ENCODE assay signal across 8 mouse cellular contexts in genomic region chr8:45763690-45764342, GRCm38 (mm10).
DNase-seq lines count a peak whose midpoint lies in the region; ATAC-seq lines count a peak whose summit lies in the region.

No protein-coding gene starts in this region.

- WGBS in embryonic facial prominence, embryonic 14.5 days: 47% methylated on average over 11 of the region's 11 CpGs
- WGBS in embryonic facial prominence, embryonic 10.5 days: 66% methylated on average over 11 of the region's 11 CpGs
- WGBS in heart, embryonic 15.5 days: 30% methylated on average over 11 of the region's 11 CpGs
- WGBS in midbrain, embryonic 15.5 days: 59% methylated on average over 11 of the region's 11 CpGs

- no peak overlapping the region; the same call in 1 of the 2 replicates for H3K27ac ChIP-seq in embryonic facial prominence, embryonic 14.5 days (replicated peaks; ENCODE audit: low read depth, low read length)
- no peak overlapping the region for H3K27ac ChIP-seq in embryonic facial prominence, embryonic 10.5 days (replicated peaks)
- H3K27ac ChIP-seq in heart, embryonic 15.5 days: peak overlapping the region; percentile 56
- peak overlapping the region; percentile 57; the same call in 1 of the 2 replicates for H3K27ac ChIP-seq in midbrain, embryonic 15.5 days

- no peak for ATAC-seq in embryonic facial prominence, embryonic 14.5 days (ENCODE audit: low read depth)
- ATAC-seq in heart, embryonic 15.5 days (replicated peaks; ENCODE audit: insufficient number of reproducible peaks, insufficient read depth, low FRiP score, low read depth): peak; percentile 49; the same call in 1 of the 2 replicates
- peak; percentile 66; the same call in 1 of the 2 replicates for ATAC-seq in midbrain, embryonic 15.5 days (replicated peaks)

- DNase-seq in embryonic facial prominence, embryonic 14.5 days (ENCODE audit: low spot score): peak; percentile 32
- DNase-seq in embryonic facial prominence, embryonic 10.5 days (ENCODE audit: low spot score): no peak
- DNase-seq in right cerebral cortex, postnatal 10 days (ENCODE audit: low spot score in 2 of 2): peak; percentile 49 to 54
- no peak for DNase-seq in right cerebral cortex, postnatal 25 days
- no peak for DNase-seq in testis, postnatal 14 days (ENCODE audit: low spot score)
- DNase-seq in cerebellum, adult 11-12 months: no peak

- no peak overlapping the region for H3K4me3 ChIP-seq in embryonic facial prominence, embryonic 14.5 days (ENCODE audit: low read depth, low read length)
- no peak overlapping the region for H3K4me3 ChIP-seq in embryonic facial prominence, embryonic 10.5 days
- no peak overlapping the region for H3K4me3 ChIP-seq in heart, embryonic 15.5 days
- no peak overlapping the region for H3K4me3 ChIP-seq in midbrain, embryonic 15.5 days

- 0 out of 2 replicates have a peak, but pooled peaks cover 3% of the 10 kb centered on the region for H3K4me1 ChIP-seq in embryonic facial prominence, embryonic 14.5 days (ENCODE audit: control insufficient read depth, insufficient read depth, low read length)
- 0 out of 2 replicates have a peak, but pooled peaks cover 4% of the 10 kb centered on the region for H3K4me1 ChIP-seq in embryonic facial prominence, embryonic 10.5 days
- peaks cover 24% of the 10 kb centered on the region for H3K4me1 ChIP-seq in heart, embryonic 15.5 days (replicated peaks)
- peaks cover 17% of the 10 kb centered on the region for H3K4me1 ChIP-seq in midbrain, embryonic 15.5 days

- H3K27me3 ChIP-seq in embryonic facial prominence, embryonic 14.5 days (replicated peaks; ENCODE audit: control insufficient read depth, insufficient read depth, low read length): no peaks in the 10 kb centered on the region
- H3K27me3 ChIP-seq in embryonic facial prominence, embryonic 10.5 days (replicated peaks; ENCODE audit: low read depth, poor library complexity, severe bottlenecking): no peaks in the 10 kb centered on the region
- H3K27me3 ChIP-seq in heart, embryonic 15.5 days: no peaks in the 10 kb centered on the region
- no peaks in the 10 kb centered on the region for H3K27me3 ChIP-seq in midbrain, embryonic 15.5 days (replicated peaks)

- H3K4me2 ChIP-seq in embryonic facial prominence, embryonic 14.5 days (ENCODE audit: low read depth, low read length): no peak overlapping the region
- peak overlapping the region; percentile 11; the same call in 1 of the 2 replicates for H3K4me2 ChIP-seq in heart, embryonic 15.5 days
- H3K4me2 ChIP-seq in midbrain, embryonic 15.5 days: peak overlapping the region; percentile 7; the same call in 1 of the 2 replicates

- H3K9ac ChIP-seq in embryonic facial prominence, embryonic 14.5 days (ENCODE audit: low read depth, low read length): no peak overlapping the region
- no peak overlapping the region for H3K9ac ChIP-seq in heart, embryonic 15.5 days
- H3K9ac ChIP-seq in midbrain, embryonic 15.5 days: no peak overlapping the region

- H3K9me3 ChIP-seq in embryonic facial prominence, embryonic 14.5 days (ENCODE audit: control insufficient read depth, low read length): no peaks in the 10 kb centered on the region
- no peaks in the 10 kb centered on the region for H3K9me3 ChIP-seq in embryonic facial prominence, embryonic 10.5 days
- no peaks in the 10 kb centered on the region for H3K9me3 ChIP-seq in heart, embryonic 15.5 days (replicated peaks)
- H3K9me3 ChIP-seq in midbrain, embryonic 15.5 days: no peaks in the 10 kb centered on the region

- no peaks in the 10 kb centered on the region for H3K36me3 ChIP-seq in embryonic facial prominence, embryonic 14.5 days (ENCODE audit: control insufficient read depth, insufficient read depth, low read length)
- peaks cover 4% of the 10 kb centered on the region for H3K36me3 ChIP-seq in embryonic facial prominence, embryonic 10.5 days (replicated peaks)
- peaks cover 26% of the 10 kb centered on the region for H3K36me3 ChIP-seq in heart, embryonic 15.5 days
- H3K36me3 ChIP-seq in midbrain, embryonic 15.5 days (replicated peaks): peaks cover 11% of the 10 kb centered on the region; the same call in 1 of the 2 replicates

Comparison
In these comparisons a context has a peak if more than half of its experiments do, and no peak if none do; other contexts are left out.
1. DNase-seq: peak in embryonic facial prominence, embryonic 14.5 days (single experiment) and right cerebral cortex, postnatal 10 days (2 of 2); none in embryonic facial prominence, embryonic 10.5 days (single experiment), right cerebral cortex, postnatal 25 days (single experiment), testis, postnatal 14 days (single experiment) and cerebellum, adult 11-12 months (single experiment).
2. H3K27ac ChIP-seq: peak in heart, embryonic 15.5 days (single experiment) and midbrain, embryonic 15.5 days (single experiment); none in embryonic facial prominence, embryonic 14.5 days (single experiment) and embryonic facial prominence, embryonic 10.5 days (single experiment).